Mouse (Mus musculus): Measurements from ENCODE around the gene Ap1ar.

Ap1ar gene

GRCm38 (mm10) chr3:127843324-127843940 lies 6.1 kb upstream of the Ap1ar start:
- in situ Hi-C loops (cut with MboI; ENCODE audit: unreplicated experiment in 2 of 2), result loop anchor here in 1 of 2 experiments (5.0 kb wide), 1 partner anchor 104 kb away; no protein-coding TSS in a partner anchor

- in situ Hi-C loops (cut with MboI; ENCODE audit: unreplicated experiment in 2 of 2), result loop anchor here in 1 of 2 experiments (5.0 kb wide), 1 partner anchor 105 kb away; no protein-coding TSS in a partner anchor
These were observed 4.6 kb upstream of the Ap1ar start for GRCm38 (mm10) chr3:127841926-127842325.

- in situ Hi-C loops (cut with MboI; ENCODE audit: unreplicated experiment in 2 of 2), result no loop called here
These were observed 785 bp upstream of the Ap1ar start for GRCm38 (mm10) chr3:127837972-127838644.

GRCm38 (mm10) chr3:127836798-127837153 lies 547 bp downstream of the Ap1ar start:
- in situ Hi-C loops (cut with MboI; ENCODE audit: unreplicated experiment in 2 of 2), result no loop called here

- in situ Hi-C loops (cut with MboI; ENCODE audit: unreplicated experiment in 2 of 2), result no loop called here
These were observed 1.7 kb downstream of the Ap1ar start for GRCm38 (mm10) chr3:127835594-127835993.

GRCm38 (mm10) chr3:127834040-127834439 lies 3.3 kb downstream of the Ap1ar start:
- in situ Hi-C loops (cut with MboI; ENCODE audit: unreplicated experiment in 2 of 2), result no loop called here

- in situ Hi-C loops (cut with MboI; ENCODE audit: unreplicated experiment in 2 of 2), result no loop called here
These were observed 6.2 kb downstream of the Ap1ar start for GRCm38 (mm10) chr3:127831079-127831478.

GRCm38 (mm10) chr3:127830183-127830582 lies 7.1 kb downstream of the Ap1ar start:
- in situ Hi-C loops (cut with MboI; ENCODE audit: unreplicated experiment in 2 of 2), result no loop called here

- in situ Hi-C loops (cut with MboI; ENCODE audit: unreplicated experiment in 2 of 2), result loop anchor here (5.0 to 10.0 kb wide), 2 partner anchors 35 to 1022 kb away; no protein-coding TSS in a partner anchor
These were observed 10.2 kb downstream of the Ap1ar start for GRCm38 (mm10) chr3:127827123-127827522.

GRCm38 (mm10) chr3:127826503-127826902 lies 10.8 kb downstream of the Ap1ar start:
- in situ Hi-C loops (cut with MboI; ENCODE audit: unreplicated experiment in 2 of 2), result loop anchor here (5.0 to 10.0 kb wide), 2 partner anchors 34 to 1022 kb away; no protein-coding TSS in a partner anchor

GRCm38 (mm10) chr3:127823886-127824863 lies 13.1 kb downstream of the Ap1ar start:
- in situ Hi-C loops (cut with MboI; ENCODE audit: unreplicated experiment in 2 of 2), result loop anchor here in 1 of 2 experiments (10.0 to 25.0 kb wide), 3 partner anchors 1019 to 1513 kb away; partner anchors contain the start of genes Camk2d and Enpep

- in situ Hi-C loops (cut with MboI; ENCODE audit: unreplicated experiment in 2 of 2), result loop anchor here in 1 of 2 experiments (10.0 to 25.0 kb wide), 3 partner anchors 1016 to 1516 kb away; partner anchors contain the start of genes Camk2d and Enpep
These were observed 16.1 kb downstream of the Ap1ar start for GRCm38 (mm10) chr3:127821209-127821608.

- in situ Hi-C loops (cut with MboI; ENCODE audit: unreplicated experiment in 2 of 2), result loop anchor here in 1 of 2 experiments (10.0 to 25.0 kb wide), 3 partner anchors 1016 to 1517 kb away; partner anchors contain the start of genes Camk2d and Enpep
These were observed 16.9 kb downstream of the Ap1ar start for GRCm38 (mm10) chr3:127820400-127820799.

GRCm38 (mm10) chr3:127818694-127819663 lies 18.3 kb downstream of the Ap1ar start:
- in situ Hi-C loops (cut with MboI; ENCODE audit: unreplicated experiment in 2 of 2), result loop anchor here in 1 of 2 experiments (25.0 kb wide), 2 partner anchors 1232 to 1518 kb away; partner anchors contain the start of genes Camk2d and Enpep

- in situ Hi-C loops (cut with MboI; ENCODE audit: unreplicated experiment in 2 of 2), result loop anchor here in 1 of 2 experiments (25.0 kb wide), 2 partner anchors 1230 to 1520 kb away; partner anchors contain the start of genes Camk2d and Enpep
These were observed 20.1 kb downstream of the Ap1ar start for GRCm38 (mm10) chr3:127817120-127817683.

- in situ Hi-C loops (cut with MboI; ENCODE audit: unreplicated experiment in 2 of 2), result loop anchor here in 1 of 2 experiments (25.0 kb wide), 2 partner anchors 1222 to 1528 kb away; partner anchors contain the start of genes Camk2d and Enpep
These were observed 28.2 kb downstream of the Ap1ar start for GRCm38 (mm10) chr3:127809103-127809502.

- in situ Hi-C loops (cut with MboI; ENCODE audit: unreplicated experiment in 2 of 2), result loop anchor here in 1 of 2 experiments (25.0 kb wide), 2 partner anchors 1221 to 1529 kb away; partner anchors contain the start of genes Camk2d and Enpep
These were observed 29.5 kb downstream of the Ap1ar start for GRCm38 (mm10) chr3:127807846-127808245.

GRCm38 (mm10) chr3:127805991-127806390 lies 31.3 kb downstream of the Ap1ar start:
- in situ Hi-C loops (cut with MboI; ENCODE audit: unreplicated experiment in 2 of 2), result loop anchor here in 1 of 2 experiments (25.0 kb wide), 2 partner anchors 1219 to 1531 kb away; partner anchors contain the start of genes Camk2d and Enpep
